Mouse (Mus musculus): ENCODE measurements at regions not wholly inside any gene's neighbourhood (a gene's known extent, or its start where the extent isn't known, plus 50 kb on each side); places are given as distances from the start of the nearest gene placed in this dataset.
"Not testable (repeated sequence)": the region's sequence is repeated elsewhere in the genome, so short reads cannot be mapped to it uniquely, and the experiment has no call there.

DNA sequence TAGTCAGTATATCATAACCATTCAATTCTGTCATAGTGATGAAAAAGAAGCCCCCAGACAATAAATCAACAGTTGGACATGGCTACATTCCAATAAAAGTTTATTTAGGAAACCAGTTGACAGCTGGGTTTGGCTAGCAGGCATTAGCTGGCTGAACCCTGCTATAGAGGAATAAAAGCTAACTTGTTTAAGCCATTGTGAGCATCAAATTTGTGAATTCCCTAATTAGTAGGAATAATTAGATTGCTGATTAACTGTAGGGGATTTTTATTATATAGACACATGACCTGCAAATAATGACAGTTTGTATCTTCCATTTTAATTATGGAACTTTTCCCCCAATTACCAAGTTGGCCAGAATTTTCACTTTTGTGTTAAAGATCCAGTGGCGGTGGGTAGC is 659.8 kb downstream of the Rwdd3 start:
- DNase-seq (ENCODE audit: low spot score) = no peak

DNA sequence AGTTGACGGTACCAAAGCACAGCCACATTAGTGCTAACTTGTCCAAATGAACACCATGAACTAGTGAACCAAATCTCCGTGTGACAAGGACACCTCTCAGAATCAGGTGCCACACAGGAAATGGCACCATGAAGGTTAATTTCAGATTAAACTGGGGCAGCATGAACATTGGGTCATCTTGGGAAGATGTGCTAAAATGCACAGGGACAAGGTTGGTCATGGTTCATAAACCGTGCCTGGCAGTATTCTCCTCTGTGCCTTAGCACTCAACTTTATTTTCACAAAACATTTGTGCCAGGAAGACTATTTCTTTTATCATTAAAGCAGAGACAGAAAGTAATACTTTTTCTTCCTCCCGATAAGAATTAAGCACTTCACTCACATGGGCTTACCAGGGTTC is 672.6 kb downstream of the Rwdd3 start:
- DNase-seq (ENCODE audit: low spot score) = no peak

DNA sequence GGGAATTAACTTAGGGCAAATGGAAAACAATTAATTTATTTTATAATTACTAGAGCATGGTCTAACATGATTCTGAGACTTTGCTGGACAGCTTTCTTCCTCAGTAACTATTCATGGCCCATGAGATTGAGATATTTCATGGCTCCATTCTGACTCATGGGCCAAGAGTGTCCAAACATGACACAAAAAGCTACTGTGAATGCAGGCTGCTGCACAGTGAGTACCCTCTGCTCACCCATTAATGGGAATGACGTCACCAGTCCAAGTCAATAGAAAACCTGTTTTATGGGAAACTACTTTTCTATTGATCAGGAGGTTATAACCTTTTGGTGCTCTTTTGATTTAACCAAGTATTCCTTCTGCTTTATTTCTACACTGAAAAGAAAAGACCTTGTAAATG is 693.6 kb downstream of the Rwdd3 start:
- no peak for DNase-seq (ENCODE audit: low spot score)

DNA sequence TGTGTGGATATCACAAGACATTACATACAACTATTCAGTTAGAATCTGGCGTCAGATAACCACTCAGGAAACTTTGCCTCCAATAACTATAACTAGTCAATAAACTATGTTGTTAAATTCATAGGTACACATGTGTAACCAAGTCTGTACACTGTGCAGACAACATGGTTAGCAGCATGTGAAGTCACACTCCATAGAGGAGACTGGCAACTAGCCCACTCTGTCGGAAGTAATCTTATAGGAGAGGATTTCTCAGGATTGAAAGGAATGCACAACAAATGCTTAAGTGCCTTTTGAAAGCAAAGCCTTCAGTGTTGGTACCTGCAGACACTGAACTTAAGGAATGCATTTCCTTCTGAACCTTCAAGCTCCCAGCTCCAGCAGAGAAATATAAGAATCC is 693.0 kb upstream of the Ptbp2 start:
- no peak for DNase-seq (ENCODE audit: low spot score)

DNA sequence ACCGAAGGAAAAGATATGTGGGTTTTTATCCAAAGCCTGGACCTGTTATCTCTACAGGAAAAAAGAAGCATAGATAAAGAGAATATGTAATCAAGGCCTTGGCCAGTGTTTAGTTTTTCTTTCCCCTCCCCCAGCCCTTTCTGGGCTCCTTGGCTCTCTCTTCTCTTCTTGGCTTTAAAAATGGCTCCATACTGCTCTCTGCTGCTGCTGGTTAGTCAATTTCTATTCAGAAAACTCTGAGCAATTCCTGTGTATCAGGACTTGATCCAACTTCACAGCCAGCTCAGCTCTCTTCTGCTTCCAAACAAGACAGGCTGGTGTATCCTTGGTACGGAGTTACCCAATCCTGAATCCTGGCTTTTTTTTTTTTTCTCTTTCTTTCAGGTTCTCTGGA is 689.4 kb upstream of the Ptbp2 start:
- no peak for DNase-seq (ENCODE audit: low spot score)

DNA sequence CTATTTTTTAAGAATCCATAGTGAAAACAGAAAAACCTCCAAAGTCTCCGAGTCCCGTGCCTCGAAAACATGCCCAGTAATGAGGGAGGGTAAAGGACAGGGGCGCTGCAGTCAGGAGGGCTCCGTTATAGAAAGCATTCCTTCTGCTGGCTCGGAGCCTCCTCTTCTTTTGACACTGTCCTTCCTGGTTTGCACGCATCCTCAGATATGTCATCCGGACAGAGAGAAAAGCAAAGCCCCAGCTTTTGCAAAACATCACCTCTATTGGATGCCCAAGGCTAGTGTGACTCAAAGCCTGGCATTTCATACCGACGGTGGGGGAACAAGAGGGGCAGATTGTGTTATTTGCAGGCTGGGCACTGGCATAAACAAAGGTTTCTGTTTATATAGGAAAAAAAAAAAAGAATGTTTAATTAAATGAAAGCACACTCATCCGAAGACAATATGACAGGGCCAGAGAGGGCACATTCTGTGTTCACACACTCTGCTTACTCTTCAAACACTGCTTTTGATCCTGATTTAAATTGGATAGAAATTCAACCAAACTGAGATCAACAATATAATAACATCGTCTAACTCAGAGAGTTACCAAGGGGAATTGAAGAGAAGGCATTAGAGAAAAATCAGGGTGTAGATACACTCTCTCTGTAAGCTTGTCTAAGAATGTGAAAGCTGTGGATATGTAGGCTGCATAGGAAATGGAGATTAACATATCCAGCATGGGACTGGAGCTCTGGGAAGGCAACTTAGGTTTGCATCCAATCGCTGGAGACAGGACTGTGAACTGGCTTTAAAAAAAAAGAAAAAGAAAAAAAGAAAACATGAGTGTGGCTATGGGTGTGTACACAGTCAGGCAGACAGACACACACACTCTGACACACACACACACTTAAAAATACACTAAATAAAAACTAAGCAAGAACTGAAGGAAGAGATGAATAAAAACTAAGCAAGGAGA is 688.7 kb upstream of the Ptbp2 start:
- DNase-seq (ENCODE audit: low spot score) = no peak

DNA sequence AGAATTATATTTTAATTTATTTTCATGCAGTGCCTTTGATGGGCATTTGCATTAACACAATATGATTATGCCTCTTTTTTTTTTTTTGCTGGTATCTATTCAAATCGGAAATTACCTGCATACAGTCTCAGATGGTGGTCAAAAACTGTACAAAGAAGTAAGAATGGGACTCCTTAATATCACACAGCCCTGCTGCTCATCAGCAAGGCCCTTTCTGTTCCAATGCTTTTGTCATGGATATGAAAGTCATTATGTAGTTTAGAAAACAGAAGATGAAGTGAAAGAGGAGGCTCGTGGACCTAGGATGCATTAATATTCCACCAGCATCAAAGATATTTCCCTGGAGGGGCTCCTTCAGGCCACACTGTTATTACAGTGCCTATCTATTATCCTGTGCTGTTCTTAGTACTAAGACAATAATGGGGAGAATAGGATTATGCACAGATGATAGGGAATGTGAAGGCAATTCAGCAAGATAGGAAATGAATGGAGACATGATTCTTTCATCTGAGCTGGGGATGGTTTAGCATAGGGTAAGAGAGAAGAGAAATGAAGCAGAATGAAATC is 687.7 kb upstream of the Ptbp2 start:
- DNase-seq (ENCODE audit: low spot score) = no peak

DNA sequence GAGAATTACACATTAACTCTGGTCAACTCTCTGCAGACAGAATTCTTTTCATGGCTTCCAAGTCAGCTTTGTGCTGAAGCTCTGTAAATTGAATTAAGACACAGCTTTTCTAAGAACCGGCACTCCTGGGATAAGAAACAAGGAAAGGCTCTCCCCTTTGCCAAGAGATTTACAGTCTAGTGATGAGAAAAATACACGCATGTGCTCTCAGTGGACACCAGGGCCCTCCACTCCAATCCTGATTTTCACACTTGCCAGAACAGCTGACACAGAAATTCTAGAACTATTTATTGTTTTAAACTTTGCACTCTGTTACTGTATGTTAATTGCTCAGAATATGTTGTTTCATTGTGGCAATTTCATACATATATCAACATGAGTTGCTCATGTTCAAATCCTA is 684.6 kb upstream of the Ptbp2 start:
- no peak for DNase-seq (ENCODE audit: low spot score)

DNA sequence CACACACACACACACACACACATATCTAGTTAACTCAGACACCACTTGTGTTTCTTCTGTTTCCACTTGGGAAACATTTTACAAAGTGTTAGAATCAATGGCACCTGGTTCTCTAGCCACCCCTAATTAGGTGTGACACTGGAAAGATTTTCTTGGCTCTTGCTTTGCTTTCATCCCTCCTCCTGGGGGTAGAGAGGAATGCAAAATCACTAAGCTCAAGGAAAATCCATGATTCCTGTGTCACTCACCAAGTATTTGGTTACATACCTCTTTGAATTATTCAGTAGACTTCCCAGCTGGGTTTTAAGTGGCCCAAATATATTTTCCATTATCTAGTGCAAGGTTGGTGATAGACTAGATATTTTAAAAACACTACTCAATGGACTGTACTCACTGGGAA is 676.5 kb upstream of the Ptbp2 start:
- DNase-seq (ENCODE audit: low spot score) = no peak

DNA sequence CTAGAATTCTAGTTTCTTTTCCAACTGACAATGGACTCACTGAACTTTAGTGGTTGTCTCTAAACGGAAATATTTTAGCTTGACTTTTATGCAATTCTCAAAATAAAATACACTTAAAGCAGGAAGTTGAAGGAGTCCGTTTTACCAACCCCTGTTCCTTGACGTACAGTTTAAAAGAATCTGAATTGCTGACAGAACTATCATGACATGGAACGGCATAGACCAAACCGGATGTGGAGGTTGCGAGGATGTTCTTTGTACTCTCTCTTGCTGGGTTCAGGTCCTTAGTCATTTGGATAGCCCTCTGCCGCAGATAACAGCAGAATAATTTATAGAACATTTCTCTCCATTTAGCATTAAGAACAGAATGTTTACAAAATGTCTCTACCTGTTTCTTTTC is 673.6 kb upstream of the Ptbp2 start:
- no peak for DNase-seq (ENCODE audit: low spot score)

DNA sequence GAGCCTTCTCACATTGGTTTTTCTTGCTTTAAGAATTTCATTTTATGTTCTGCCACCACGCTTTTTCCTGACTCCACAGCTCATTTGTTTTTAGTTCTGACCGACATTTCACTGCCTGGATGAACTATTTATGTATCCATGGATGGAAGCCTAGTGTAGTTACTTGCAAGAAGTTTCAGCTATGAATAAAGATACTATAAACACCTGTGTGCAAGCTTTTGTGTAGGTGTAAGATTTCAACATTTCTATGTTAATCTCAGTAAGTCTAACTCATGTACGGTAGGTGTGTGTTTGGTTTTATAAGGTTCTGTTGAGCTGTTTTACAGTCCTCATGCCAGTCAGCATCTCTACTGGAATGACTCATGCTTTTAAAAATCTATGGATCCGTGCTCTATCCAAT is 656.9 kb upstream of the Ptbp2 start:
- DNase-seq (ENCODE audit: low spot score) = no peak

DNA sequence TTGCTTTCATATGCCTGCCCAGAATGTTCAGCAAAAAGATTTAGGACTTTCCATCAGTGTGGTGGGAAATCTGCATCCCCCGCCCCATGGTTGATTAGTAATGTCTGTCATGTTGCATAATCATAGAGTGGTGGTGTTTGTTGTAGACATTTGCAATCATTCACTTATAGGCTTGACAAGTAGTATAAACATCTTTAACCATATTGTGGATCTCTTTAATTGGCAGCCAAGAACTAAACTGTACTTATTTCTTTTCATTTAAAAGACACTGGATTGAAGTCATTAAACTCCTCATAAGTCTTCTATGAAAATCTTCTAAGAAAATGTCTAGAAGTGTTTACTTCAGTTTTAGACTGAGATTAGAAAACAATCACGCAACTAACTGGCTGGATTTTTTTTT is 646.0 kb upstream of the Ptbp2 start:
- no peak for DNase-seq (ENCODE audit: low spot score)

DNA sequence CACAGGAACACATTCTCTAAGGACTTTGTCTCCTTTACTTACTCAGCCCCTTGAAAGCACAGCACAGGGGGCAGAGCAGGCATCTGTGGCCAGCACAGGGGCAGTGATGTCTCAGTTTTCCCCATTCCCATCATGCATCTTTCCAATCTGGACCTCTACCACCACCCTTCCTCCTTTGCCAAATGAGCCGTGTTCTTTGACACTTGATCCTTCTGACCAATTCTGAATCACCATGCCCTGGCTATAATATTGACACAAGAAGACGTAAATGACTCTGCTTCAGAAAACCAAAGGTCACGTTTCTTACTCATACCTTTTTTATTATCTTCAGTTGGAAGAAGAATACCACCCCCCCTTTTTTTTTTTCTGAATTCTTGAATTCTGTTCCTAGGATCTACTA is 632.4 kb upstream of the Ptbp2 start:
- DNase-seq (ENCODE audit: low spot score) = no peak

DNA sequence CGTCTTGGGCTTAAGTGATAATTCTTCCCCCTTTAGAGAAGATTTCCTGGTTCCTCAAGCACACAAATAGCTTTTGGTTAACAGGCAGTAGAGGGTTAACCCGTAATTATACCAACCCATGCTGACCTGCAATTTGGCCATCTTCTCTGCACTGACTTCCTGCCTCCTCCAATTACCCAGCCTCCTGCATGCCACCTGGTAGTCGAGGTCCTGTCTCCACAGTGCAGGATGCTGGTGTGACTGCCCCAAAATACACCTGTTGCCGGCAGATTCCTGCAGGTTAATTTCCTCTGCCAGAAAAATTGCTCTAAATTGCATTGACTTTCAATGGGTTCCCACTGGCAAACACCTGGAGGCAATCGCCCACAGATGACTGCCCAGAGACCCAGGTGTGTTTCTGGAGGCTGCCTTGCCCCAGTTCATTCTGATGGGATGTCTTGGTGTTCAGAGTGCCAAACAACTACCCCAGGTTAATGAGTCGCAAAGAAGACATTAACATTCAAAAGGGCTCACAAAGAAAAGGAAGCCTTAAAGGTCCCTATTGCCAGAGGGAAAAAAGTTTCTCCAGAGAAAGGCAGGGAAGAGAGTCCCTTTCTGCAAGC is 591.5 kb upstream of the Ptbp2 start:
- no peak for DNase-seq (ENCODE audit: low spot score)

DNA sequence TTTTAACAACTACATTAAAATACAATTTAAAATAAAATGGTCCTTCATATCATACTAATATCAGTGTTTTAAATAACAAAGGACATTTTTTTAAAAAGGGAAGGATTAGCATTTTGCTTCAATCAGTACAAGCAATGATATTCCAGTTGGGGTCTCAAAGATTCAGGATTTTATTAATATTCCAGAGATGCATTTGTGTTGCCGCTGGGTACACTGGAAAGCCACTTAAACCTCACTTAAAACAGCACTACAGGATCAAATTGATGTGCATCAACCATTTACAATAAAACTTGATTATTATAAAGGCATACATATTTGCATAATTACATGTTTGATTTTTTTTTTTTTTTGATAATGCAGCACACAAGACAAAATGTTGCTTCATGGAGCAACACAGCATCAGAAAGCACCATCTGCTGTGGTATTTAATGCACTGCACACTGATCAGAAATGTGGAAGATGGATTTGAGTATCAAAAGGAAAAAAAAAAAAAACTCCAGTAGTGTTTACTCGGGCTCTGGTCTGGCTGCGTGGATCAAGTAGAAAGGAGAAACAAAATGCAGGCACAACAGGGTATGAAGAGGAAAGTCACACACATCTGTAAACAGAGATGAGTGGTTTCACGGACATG is 558.6 kb upstream of the Ptbp2 start:
- DNase-seq (ENCODE audit: low spot score) = no peak

DNA sequence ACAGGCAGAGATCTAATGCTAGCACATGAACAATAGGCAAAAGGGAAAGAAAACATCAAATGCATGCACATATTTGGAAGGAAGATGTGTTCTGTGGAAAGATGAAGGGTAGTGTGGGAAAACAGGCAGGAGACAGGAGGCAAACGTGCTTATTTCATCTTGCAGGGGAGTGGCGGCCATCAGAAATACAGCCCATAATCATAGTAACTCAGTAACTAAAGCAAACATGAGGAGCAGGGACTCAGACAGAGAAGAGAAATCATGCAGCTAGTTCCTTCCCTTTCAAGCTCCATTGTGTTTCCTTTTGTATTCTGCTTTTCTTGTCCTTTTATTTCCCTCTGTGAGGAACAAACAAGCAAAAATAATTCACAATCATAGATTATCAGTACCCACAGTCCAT is 557.6 kb upstream of the Ptbp2 start:
- DNase-seq (ENCODE audit: low spot score) = no peak

DNA sequence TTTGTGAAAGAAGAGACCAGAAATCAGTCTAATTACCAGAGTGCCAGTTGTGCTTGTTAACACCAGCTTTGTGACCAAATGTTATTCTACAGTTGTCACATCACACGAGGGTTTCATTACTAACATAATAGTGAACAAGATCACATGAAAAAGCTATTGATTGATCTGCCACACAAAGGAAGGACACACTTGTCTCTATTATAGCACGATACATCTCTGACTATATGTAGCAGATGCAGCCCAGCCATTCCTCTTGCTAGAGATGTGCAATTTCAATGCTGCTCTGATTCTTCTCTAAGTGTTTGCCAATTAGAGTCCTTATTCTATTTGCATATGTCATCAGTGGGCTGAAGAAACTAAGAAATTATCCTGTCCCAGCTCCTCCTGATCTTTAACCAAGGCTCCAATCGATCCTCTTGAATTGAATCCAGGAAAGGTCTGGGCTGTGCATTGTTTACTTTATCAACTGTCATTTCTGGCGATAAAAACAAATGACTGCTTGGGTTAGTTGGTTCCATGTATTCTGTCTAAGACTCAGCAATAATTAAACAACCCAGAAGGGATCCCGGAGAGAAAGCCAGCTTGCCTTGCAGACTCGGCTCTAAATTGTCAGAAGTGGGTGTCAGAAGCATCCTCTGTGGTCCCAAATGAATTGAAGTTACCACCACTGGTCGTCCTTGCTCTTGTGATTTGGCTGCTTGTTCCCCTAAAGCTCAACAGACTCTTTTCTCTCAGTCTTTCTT is 551.7 kb upstream of the Ptbp2 start:
- DNase-seq (ENCODE audit: low spot score) = no peak

DNA sequence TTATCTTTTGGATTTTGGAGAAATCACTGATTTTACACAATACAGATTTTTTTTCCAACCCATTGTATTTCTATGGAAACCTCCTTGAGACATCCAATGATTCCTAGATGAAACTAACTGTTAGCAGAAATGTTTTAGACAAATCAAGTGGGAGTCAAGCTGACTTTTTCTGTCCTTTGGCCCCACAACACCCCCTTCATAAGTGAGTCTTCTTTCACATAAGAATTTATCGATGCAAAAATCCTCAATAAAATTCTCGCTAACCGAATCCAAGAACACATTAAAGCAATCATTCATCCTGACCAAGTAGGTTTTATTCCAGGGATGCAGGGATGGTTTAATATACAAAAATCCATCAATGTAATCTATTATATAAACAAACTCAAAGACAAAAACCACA is 522.8 kb upstream of the Ptbp2 start:
- DNase-seq (ENCODE audit: low spot score) = not testable (repeated sequence)

DNA sequence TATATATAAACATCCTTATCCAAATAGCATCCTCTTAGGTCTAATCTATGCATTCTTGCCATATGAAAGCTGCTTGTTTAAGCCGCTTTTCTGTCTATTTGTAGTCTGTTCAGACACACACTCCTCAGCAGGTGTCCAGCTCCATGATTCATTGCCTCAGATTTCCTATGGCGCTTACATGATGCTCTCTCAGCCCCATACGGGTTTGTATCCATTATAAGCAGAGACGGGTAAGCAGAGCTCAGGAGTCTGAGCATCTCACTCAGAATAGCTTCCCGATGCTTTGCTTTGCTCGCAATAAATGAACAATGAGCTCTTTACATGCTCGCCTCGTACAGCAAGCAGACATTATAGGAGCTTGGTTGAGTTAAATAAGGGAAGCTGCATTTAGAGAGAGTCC is 521.3 kb upstream of the Ptbp2 start:
- no peak for DNase-seq (ENCODE audit: low spot score)

Data from testis, postnatal 10 days (tissue).